Mouse (Mus musculus): ENCODE data around the gene Lhfpl5. TPM values are rescaled to one million over a fixed set of nuclear protein-coding genes. Genes with fewer than 3 reads are reported as not detected.
A peak's percentile ranks its signal among the peaks of the same experiment; 100 is the strongest.

Lhfpl5 gene
- polyA plus RNA-seq, 1 experiment from 2014 or later: 1.2 TPM

GRCm38 (mm10) chr17:28586509-28586908 lies 11.1 kb downstream of the Lhfpl5 start:
- 92% methylated on average over 3 of the region's 3 CpGs for WGBS
- Histone ChIP-seq H3K4me3 (no peak overlapping the region), H3K36me3 (peaks cover 51% of the 10 kb centered on the region), H3K27me3 (ENCODE audit: low read depth, poor library complexity, severe bottlenecking) (no peaks in the 10 kb centered on the region), H3K9me3 (replicated peaks) (no peaks in the 10 kb centered on the region), H3K27ac (replicated peaks) (no peak overlapping the region), H3K4me1 (no peaks in the 10 kb centered on the region)
- DNase-seq (ENCODE audit: low spot score): no peak

GRCm38 (mm10) chr17:28588591-28588990 lies 13.2 kb downstream of the Lhfpl5 start:
- no peak overlapping the region for H3K4me3 ChIP-seq
- no peak overlapping the region for H3K27ac ChIP-seq (replicated peaks)
- H3K36me3 ChIP-seq: peaks cover 71% of the 10 kb centered on the region
- no peaks in the 10 kb centered on the region for H3K9me3 ChIP-seq (replicated peaks)
- no peaks in the 10 kb centered on the region for H3K4me1 ChIP-seq
- no peaks in the 10 kb centered on the region for H3K27me3 ChIP-seq (ENCODE audit: low read depth, poor library complexity, severe bottlenecking)
- no peak for DNase-seq (ENCODE audit: low spot score)
- WGBS: 86% methylated on average over 2 of the region's 2 CpGs

GRCm38 (mm10) chr17:28590596-28590995 lies 15.2 kb downstream of the Lhfpl5 start:
- Histone ChIP-seq H3K36me3 (peaks cover 90% of the 10 kb centered on the region), H3K9me3 (replicated peaks) (no peaks in the 10 kb centered on the region), H3K27me3 (ENCODE audit: low read depth, poor library complexity, severe bottlenecking) (no peaks in the 10 kb centered on the region), H3K4me1 (no peaks in the 10 kb centered on the region), H3K27ac (replicated peaks) (no peak overlapping the region), H3K4me3 (no peak overlapping the region)
- no peak for DNase-seq (ENCODE audit: low spot score)
- WGBS: 93% methylated on average over 3 of the region's 3 CpGs

- H3K4me1 ChIP-seq: no peaks in the 10 kb centered on the region
- H3K9me3 ChIP-seq (replicated peaks): no peaks in the 10 kb centered on the region
- peaks cover 97% of the 10 kb centered on the region for H3K36me3 ChIP-seq
- no peak overlapping the region for H3K27ac ChIP-seq (replicated peaks)
- WGBS: 95% methylated on average over 5 of the region's 5 CpGs
- no peak overlapping the region for H3K4me3 ChIP-seq
- no peaks in the 10 kb centered on the region for H3K27me3 ChIP-seq (ENCODE audit: low read depth, poor library complexity, severe bottlenecking)
- DNase-seq (ENCODE audit: low spot score): no peak
Observed at GRCm38 (mm10) chr17:28591476-28591875, 16.0 kb downstream of the Lhfpl5 start.

GRCm38 (mm10) chr17:28592998-28593397 lies 17.6 kb downstream of the Lhfpl5 start:
- peaks cover 97% of the 10 kb centered on the region for H3K36me3 ChIP-seq
- no peak overlapping the region for H3K4me3 ChIP-seq
- H3K27me3 ChIP-seq (ENCODE audit: low read depth, poor library complexity, severe bottlenecking): no peaks in the 10 kb centered on the region
- no peaks in the 10 kb centered on the region for H3K4me1 ChIP-seq
- peak; percentile 71 for DNase-seq (ENCODE audit: low spot score)
- no peak overlapping the region for H3K27ac ChIP-seq (replicated peaks)
- 32% methylated on average over 4 of the region's 4 CpGs for WGBS
- no peaks in the 10 kb centered on the region for H3K9me3 ChIP-seq (replicated peaks)

GRCm38 (mm10) chr17:28593965-28594364 lies 18.5 kb downstream of the Lhfpl5 start:
- Histone ChIP-seq H3K27me3 (ENCODE audit: low read depth, poor library complexity, severe bottlenecking) (no peaks in the 10 kb centered on the region), H3K27ac (replicated peaks) (no peak overlapping the region), H3K4me1 (no peaks in the 10 kb centered on the region), H3K4me3 (no peak overlapping the region), H3K9me3 (replicated peaks) (no peaks in the 10 kb centered on the region), H3K36me3 (peaks cover 97% of the 10 kb centered on the region)
- DNase-seq (ENCODE audit: low spot score): no peak
- WGBS: 83% methylated on average over 4 of the region's 4 CpGs

- 92% methylated on average over 5 of the region's 5 CpGs for WGBS
- Histone ChIP-seq H3K27ac (replicated peaks) (no peak overlapping the region), H3K4me1 (no peaks in the 10 kb centered on the region), H3K9me3 (replicated peaks) (no peaks in the 10 kb centered on the region), H3K36me3 (peaks cover 97% of the 10 kb centered on the region), H3K4me3 (no peak overlapping the region), H3K27me3 (ENCODE audit: low read depth, poor library complexity, severe bottlenecking) (no peaks in the 10 kb centered on the region)
- no peak for DNase-seq (ENCODE audit: low spot score)
Observed at GRCm38 (mm10) chr17:28600780-28601179, 25.3 kb downstream of the Lhfpl5 start.

- Histone ChIP-seq H3K27me3 (ENCODE audit: low read depth, poor library complexity, severe bottlenecking) (no peaks in the 10 kb centered on the region), H3K36me3 (peaks cover 97% of the 10 kb centered on the region), H3K4me1 (no peaks in the 10 kb centered on the region), H3K27ac (replicated peaks) (no peak overlapping the region), H3K9me3 (replicated peaks) (no peaks in the 10 kb centered on the region), H3K4me3 (no peak overlapping the region)
- WGBS: 92% methylated on average over 9 of the region's 9 CpGs
- DNase-seq (ENCODE audit: low spot score): no peak
Observed at GRCm38 (mm10) chr17:28601557-28602250, 26.3 kb downstream of the Lhfpl5 start.

- H3K27me3 ChIP-seq (ENCODE audit: low read depth, poor library complexity, severe bottlenecking): no peaks in the 10 kb centered on the region
- H3K9me3 ChIP-seq (replicated peaks): no peaks in the 10 kb centered on the region
- no peak overlapping the region for H3K27ac ChIP-seq (replicated peaks)
- no peak for DNase-seq (ENCODE audit: low spot score)
- 94% methylated on average over 3 of the region's 3 CpGs for WGBS
- no peak overlapping the region for H3K4me3 ChIP-seq
- peaks cover 69% of the 10 kb centered on the region for H3K36me3 ChIP-seq
- H3K4me1 ChIP-seq: no peaks in the 10 kb centered on the region
Observed at GRCm38 (mm10) chr17:28609543-28609942, 34.1 kb downstream of the Lhfpl5 start.

GRCm38 (mm10) chr17:28612603-28613002 lies 37.2 kb downstream of the Lhfpl5 start:
- no peaks in the 10 kb centered on the region; the same call in 1 of the 2 replicates for H3K9me3 ChIP-seq (replicated peaks)
- no peak for DNase-seq (ENCODE audit: low spot score)
- 95% methylated on average over 2 of the region's 2 CpGs for WGBS
- H3K4me1 ChIP-seq: peaks cover 4% of the 10 kb centered on the region; the same call in 1 of the 2 replicates
- no peak overlapping the region for H3K4me3 ChIP-seq
- peaks cover 66% of the 10 kb centered on the region for H3K36me3 ChIP-seq
- no peak overlapping the region for H3K27ac ChIP-seq (replicated peaks)
- no peaks in the 10 kb centered on the region for H3K27me3 ChIP-seq (ENCODE audit: low read depth, poor library complexity, severe bottlenecking)

- peaks cover 66% of the 10 kb centered on the region for H3K36me3 ChIP-seq
- DNase-seq (ENCODE audit: low spot score): no peak
- no peak overlapping the region for H3K4me3 ChIP-seq
Observed at GRCm38 (mm10) chr17:28613096-28613495, 37.7 kb downstream of the Lhfpl5 start.

GRCm38 (mm10) chr17:28615332-28615731 lies 39.9 kb downstream of the Lhfpl5 start:
- H3K36me3 ChIP-seq: peaks cover 75% of the 10 kb centered on the region
- 94% methylated on average over 4 of the region's 4 CpGs for WGBS

More at GRCm38 (mm10) chr17:28613096-28613495, 37.7 kb downstream of the Lhfpl5 start:
- Histone ChIP-seq H3K27ac (replicated peaks) (no peak overlapping the region), H3K9me3 (replicated peaks) (no peaks in the 10 kb centered on the region; the same call in 1 of the 2 replicates), H3K4me1 (peaks cover 9% of the 10 kb centered on the region), H3K27me3 (ENCODE audit: low read depth, poor library complexity, severe bottlenecking) (no peaks in the 10 kb centered on the region)
- 93% methylated on average over 6 of the region's 6 CpGs for WGBS

GRCm38 (mm10) chr17:28617636-28618035 lies 42.2 kb downstream of the Lhfpl5 start:
- 91% methylated on average over 10 of the region's 10 CpGs for WGBS
- peaks cover 73% of the 10 kb centered on the region for H3K36me3 ChIP-seq
- no peak overlapping the region for H3K4me3 ChIP-seq
- H3K27ac ChIP-seq (replicated peaks): no peak overlapping the region
- no peaks in the 10 kb centered on the region for H3K27me3 ChIP-seq (ENCODE audit: low read depth, poor library complexity, severe bottlenecking)
- H3K9me3 ChIP-seq (replicated peaks): no peaks in the 10 kb centered on the region; the same call in 1 of the 2 replicates
- DNase-seq (ENCODE audit: low spot score): no peak
- peaks cover 42% of the 10 kb centered on the region for H3K4me1 ChIP-seq

More at GRCm38 (mm10) chr17:28615332-28615731, 39.9 kb downstream of the Lhfpl5 start:
- Histone ChIP-seq H3K27ac (replicated peaks) (no peak overlapping the region), H3K27me3 (ENCODE audit: low read depth, poor library complexity, severe bottlenecking) (no peaks in the 10 kb centered on the region), H3K4me1 (peaks cover 26% of the 10 kb centered on the region), H3K4me3 (no peak overlapping the region), H3K9me3 (replicated peaks) (no peaks in the 10 kb centered on the region; the same call in 1 of the 2 replicates)
- DNase-seq (ENCODE audit: low spot score): no peak

Data from midbrain, embryonic 10.5 days (tissue).